Comparison of ENCODE assay signal across 8 mouse cellular contexts in genomic region chr3:99233393-99234318, GRCm38 (mm10). TPM values are rescaled to one million over a fixed set of nuclear protein-coding genes. Genes with fewer than 3 reads are reported as not detected.
DNase-seq lines count a peak whose midpoint lies in the region; ATAC-seq and TF ChIP-seq lines count a peak whose summit lies in the region.

No protein-coding gene starts in this region.

- peak overlapping the region; percentile 51 for H3K4me2 ChIP-seq in embryonic facial prominence, embryonic 14.5 days (ENCODE audit: low read depth, low read length)
- peak overlapping the region; percentile 34 for H3K4me2 ChIP-seq in hindbrain, embryonic 12.5 days (replicated peaks)
- H3K4me2 ChIP-seq in limb, embryonic 12.5 days = peak overlapping the region; percentile 59
- 0 out of 2 replicates have a peak overlapping the region, but pooled peaks have one; percentile 1 for H3K4me2 ChIP-seq in midbrain, embryonic 14.5 days (ENCODE audit: low read length)

- peak overlapping the region; percentile 35 for H3K4me3 ChIP-seq in bone marrow macrophage, adult 2 months (ENCODE audit: insufficient read depth, low read length)
- H3K4me3 ChIP-seq in embryonic facial prominence, embryonic 14.5 days (ENCODE audit: low read depth, low read length) = peak overlapping the region; percentile 28
- peak overlapping the region; percentile 14; the same call in 1 of the 2 replicates for H3K4me3 ChIP-seq in hindbrain, embryonic 12.5 days
- H3K4me3 ChIP-seq in limb, embryonic 12.5 days (replicated peaks) = peak overlapping the region; percentile 26
- no peak overlapping the region for H3K4me3 ChIP-seq in midbrain, embryonic 14.5 days (replicated peaks; ENCODE audit: low read depth, low read length)

- H3K36me3 ChIP-seq in embryonic facial prominence, embryonic 14.5 days (ENCODE audit: control insufficient read depth, insufficient read depth, low read length) = no peaks in the 10 kb centered on the region
- no peaks in the 10 kb centered on the region for H3K36me3 ChIP-seq in hindbrain, embryonic 12.5 days
- H3K36me3 ChIP-seq in limb, embryonic 12.5 days = no peaks in the 10 kb centered on the region
- no peaks in the 10 kb centered on the region for H3K36me3 ChIP-seq in midbrain, embryonic 14.5 days (ENCODE audit: control insufficient read depth, insufficient read depth, low read length)

- 0 out of 2 replicates have a peak, but pooled peaks cover 3% of the 10 kb centered on the region for H3K9me3 ChIP-seq in embryonic facial prominence, embryonic 14.5 days (ENCODE audit: control insufficient read depth, low read length)
- no peaks in the 10 kb centered on the region for H3K9me3 ChIP-seq in hindbrain, embryonic 12.5 days (replicated peaks)
- H3K9me3 ChIP-seq in limb, embryonic 12.5 days = no peaks in the 10 kb centered on the region
- H3K9me3 ChIP-seq in midbrain, embryonic 14.5 days (ENCODE audit: control insufficient read depth, low read length) = no peaks in the 10 kb centered on the region

- H3K27me3 ChIP-seq in embryonic facial prominence, embryonic 14.5 days (replicated peaks; ENCODE audit: control insufficient read depth, insufficient read depth, low read length) = peaks cover 43% of the 10 kb centered on the region
- peaks cover 66% of the 10 kb centered on the region for H3K27me3 ChIP-seq in hindbrain, embryonic 12.5 days
- peaks cover 26% of the 10 kb centered on the region for H3K27me3 ChIP-seq in limb, embryonic 12.5 days
- peaks cover 67% of the 10 kb centered on the region for H3K27me3 ChIP-seq in midbrain, embryonic 14.5 days (ENCODE audit: control insufficient read depth, insufficient read depth, low read length)

- H3K27ac ChIP-seq in bone marrow macrophage, adult 2 months (ENCODE audit: insufficient read depth, low read depth, low read length) = no peak overlapping the region
- H3K27ac ChIP-seq in embryonic facial prominence, embryonic 14.5 days (replicated peaks; ENCODE audit: low read depth, low read length) = no peak overlapping the region
- H3K27ac ChIP-seq in hindbrain, embryonic 12.5 days = no peak overlapping the region
- H3K27ac ChIP-seq in limb, embryonic 12.5 days = peak overlapping the region; percentile 64; the same call in 1 of the 2 replicates
- no peak overlapping the region for H3K27ac ChIP-seq in midbrain, embryonic 14.5 days (replicated peaks; ENCODE audit: low read depth, low read length)

- DNase-seq in right cerebral cortex, adult 18-20 months = peak; percentile 23
- DNase-seq in right cerebral cortex, postnatal 14 days = no peak
- peak; percentile 77 for DNase-seq in embryonic facial prominence, embryonic 14.5 days (ENCODE audit: low spot score)
- DNase-seq in midbrain, embryonic 14.5 days = peak; percentile 83
- DNase-seq in urinary bladder, postnatal 4 days (ENCODE audit: low spot score in 2 of 2) = no peak

- H3K4me1 ChIP-seq in bone marrow macrophage, adult 2 months (ENCODE audit: control insufficient read depth, insufficient read depth, low read length) = peaks cover 2% of the 10 kb centered on the region; the same call in 1 of the 2 replicates
- H3K4me1 ChIP-seq in embryonic facial prominence, embryonic 14.5 days (ENCODE audit: control insufficient read depth, insufficient read depth, low read length) = peaks cover 4% of the 10 kb centered on the region; the same call in 1 of the 2 replicates
- peaks cover 5% of the 10 kb centered on the region; the same call in 1 of the 2 replicates for H3K4me1 ChIP-seq in hindbrain, embryonic 12.5 days
- peaks cover 52% of the 10 kb centered on the region for H3K4me1 ChIP-seq in limb, embryonic 12.5 days (replicated peaks)
- no peaks in the 10 kb centered on the region for H3K4me1 ChIP-seq in midbrain, embryonic 14.5 days (ENCODE audit: control insufficient read depth, insufficient read depth, low read length)

- no peak for TF ChIP-seq POLR2A in bone marrow macrophage, adult 2 months (IDR thresholded peaks at IDR 0.05; ENCODE audit: borderline replicate concordance, low read depth, low read length)

- no peak overlapping the region; the same call in 1 of the 2 replicates for H3K9ac ChIP-seq in embryonic facial prominence, embryonic 14.5 days (ENCODE audit: low read depth, low read length)
- no peak overlapping the region for H3K9ac ChIP-seq in hindbrain, embryonic 12.5 days
- H3K9ac ChIP-seq in limb, embryonic 12.5 days (replicated peaks) = no peak overlapping the region; the same call in 1 of the 2 replicates
- no peak overlapping the region for H3K9ac ChIP-seq in midbrain, embryonic 14.5 days (replicated peaks; ENCODE audit: low read length)

- 4% methylated on average over 20 of the region's 20 CpGs for WGBS in embryonic facial prominence, embryonic 14.5 days
- WGBS in hindbrain, embryonic 12.5 days = 9% methylated on average over 20 of the region's 20 CpGs
- WGBS in limb, embryonic 12.5 days = 3% methylated on average over 20 of the region's 20 CpGs
- 11% methylated on average over 20 of the region's 20 CpGs for WGBS in midbrain, embryonic 14.5 days

- peak; percentile 60 for ATAC-seq in embryonic facial prominence, embryonic 14.5 days (ENCODE audit: low read depth)
- no peak for ATAC-seq in hindbrain, embryonic 12.5 days (ENCODE audit: low FRiP score)
- peak; percentile 49; the same call in 1 of the 2 replicates for ATAC-seq in limb, embryonic 12.5 days (ENCODE audit: insufficient number of reproducible peaks, insufficient read depth, low FRiP score, low TSS enrichment, low read depth)
- ATAC-seq in midbrain, embryonic 14.5 days (ENCODE audit: low FRiP score, low TSS enrichment) = no peak

- no peak for TF ChIP-seq CTCF in bone marrow macrophage, adult 2 months (IDR thresholded peaks at IDR 0.05; ENCODE audit: low read depth, low read length)

RNA-seq across cellular contexts. Expression of gene Tbx15, which starts 6.5 kb away (rescaled TPM):
- 0.40 and 0.47 TPM in 2 replicates for polyA plus RNA-seq in bone marrow macrophage, adult 2 months (2012; ENCODE audit: insufficient read depth, insufficient read length, missing spikeins)
- polyA plus RNA-seq in embryonic facial prominence, embryonic 14.5 days (2014; fragmentation: Nextera tagmentation; extraction: Ambion mirVana) = 19.0 and 20.6 TPM in 2 replicates
- polyA plus RNA-seq in hindbrain, embryonic 12.5 days (2016; fragmentation: Nextera tagmentation; extraction: Ambion mirVana) = 9.3 and 12.5 TPM in 2 replicates
- polyA plus RNA-seq in limb, embryonic 12.5 days (2016; fragmentation: Nextera tagmentation; extraction: Ambion mirVana) = 26.5 and 32.6 TPM in 2 replicates
- polyA plus RNA-seq in midbrain, embryonic 14.5 days (2014; fragmentation: Nextera tagmentation; extraction: Ambion mirVana) = 0.13 and 0.92 TPM in 2 replicates

Comparison
In these comparisons a context has a peak if more than half of its experiments do, and no peak if none do; other contexts are left out.
1. DNase-seq: peak in right cerebral cortex, adult 18-20 months (single experiment), embryonic facial prominence, embryonic 14.5 days (single experiment) and midbrain, embryonic 14.5 days (single experiment); none in right cerebral cortex, postnatal 14 days (single experiment) and urinary bladder, postnatal 4 days (0 of 2).
2. ATAC-seq: peak in embryonic facial prominence, embryonic 14.5 days (single experiment) and limb, embryonic 12.5 days (single experiment); none in hindbrain, embryonic 12.5 days (single experiment) and midbrain, embryonic 14.5 days (single experiment).
3. H3K4me2 ChIP-seq: peak in every context shown above with its lines; median percentile 59 in limb, embryonic 12.5 days; 51 in embryonic facial prominence, embryonic 14.5 days; 34 in hindbrain, embryonic 12.5 days; 1 in midbrain, embryonic 14.5 days.